8 mouse cellular contexts compared by ENCODE assay signal in the genomic region with DNA sequence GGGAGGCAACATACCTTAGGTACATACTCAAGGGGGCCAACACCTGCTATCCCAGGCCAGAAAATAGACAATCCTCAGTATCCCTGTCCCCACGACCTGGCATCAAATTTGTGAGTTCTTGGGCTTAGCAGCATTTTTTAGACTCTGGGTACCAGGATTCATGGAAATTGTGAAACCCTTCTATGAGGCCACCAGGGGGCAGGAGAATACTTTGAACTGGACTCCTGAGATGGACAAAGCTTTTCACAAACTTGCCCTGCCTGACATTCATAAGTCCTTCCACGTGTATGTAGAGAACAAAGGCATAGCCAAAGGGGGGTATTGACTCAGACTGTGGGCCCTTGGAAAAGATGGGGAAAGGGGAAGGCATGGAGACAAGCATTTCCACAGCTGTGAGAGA. TPM values are rescaled to one million over a fixed set of nuclear protein-coding genes. Genes with fewer than 3 reads are reported as not detected.
DNase-seq lines count a peak whose midpoint lies in the region; ATAC-seq and TF ChIP-seq lines count a peak whose summit lies in the region.

No protein-coding gene starts in this region.

- H3K4me2 ChIP-seq in hindbrain, postnatal 0 days (ENCODE audit: low read depth, low read length) = no peak overlapping the region
- no peak overlapping the region for H3K4me2 ChIP-seq in hindbrain, embryonic 13.5 days
- H3K4me2 ChIP-seq in embryonic facial prominence, embryonic 14.5 days (ENCODE audit: low read depth, low read length) = no peak overlapping the region

- no peak overlapping the region for H3K4me3 ChIP-seq in hindbrain, postnatal 0 days (ENCODE audit: low read length)
- no peak overlapping the region for H3K4me3 ChIP-seq in hindbrain, embryonic 13.5 days
- H3K4me3 ChIP-seq in MEL (ENCODE audit: control insufficient read depth in 1 of 2, insufficient read depth in 1 of 2, low read depth in 2 of 2, low read length in 2 of 2) = no peak overlapping the region
- H3K4me3 ChIP-seq in embryonic facial prominence, embryonic 14.5 days (ENCODE audit: low read depth, low read length) = no peak overlapping the region

- no peak overlapping the region for H3K9ac ChIP-seq in hindbrain, postnatal 0 days (replicated peaks; ENCODE audit: low read length)
- H3K9ac ChIP-seq in hindbrain, embryonic 13.5 days = no peak overlapping the region
- H3K9ac ChIP-seq in MEL (ENCODE audit: control insufficient read depth, low read depth, low read length, poor library complexity, severe bottlenecking) = no peak overlapping the region
- no peak overlapping the region for H3K9ac ChIP-seq in embryonic facial prominence, embryonic 14.5 days (ENCODE audit: low read depth, low read length)

- no peak for ATAC-seq in hindbrain, postnatal 0 days
- no peak for ATAC-seq in hindbrain, embryonic 13.5 days (ENCODE audit: low FRiP score)
- ATAC-seq in embryonic facial prominence, embryonic 14.5 days (ENCODE audit: low read depth) = no peak
- ATAC-seq in activated CD4-positive, CD25-positive, alpha-beta regulatory T cell, adult 4 months = no peak

- H3K36me3 ChIP-seq in hindbrain, postnatal 0 days (ENCODE audit: insufficient read depth, low read length) = no peaks in the 10 kb centered on the region
- H3K36me3 ChIP-seq in hindbrain, embryonic 13.5 days = no peaks in the 10 kb centered on the region
- H3K36me3 ChIP-seq in MEL (ENCODE audit: control insufficient read depth in 1 of 2, insufficient read depth in 2 of 2, low read length in 2 of 2) = no peaks in the 10 kb centered on the region
- no peaks in the 10 kb centered on the region for H3K36me3 ChIP-seq in embryonic facial prominence, embryonic 14.5 days (ENCODE audit: control insufficient read depth, insufficient read depth, low read length)

- WGBS in hindbrain, postnatal 0 days = 28% methylated on average over 2 of the region's 2 CpGs
- 41% methylated on average over 2 of the region's 2 CpGs for WGBS in hindbrain, embryonic 13.5 days
- WGBS in embryonic facial prominence, embryonic 14.5 days = 30% methylated on average over 2 of the region's 2 CpGs

- TF ChIP-seq RAD21 in MEL (IDR thresholded peaks at IDR 0.05; ENCODE audit: low read depth, low read length) = peak; percentile 64

- TF ChIP-seq EP300 in MEL (IDR thresholded peaks at IDR 0.05; ENCODE audit: low read depth in 1 of 2, low read length in 2 of 2) = no peak

- H3K9me3 ChIP-seq in hindbrain, postnatal 0 days (ENCODE audit: low read length) = peaks cover 4% of the 10 kb centered on the region; the same call in 1 of the 2 replicates
- H3K9me3 ChIP-seq in hindbrain, embryonic 13.5 days = peaks cover 22% of the 10 kb centered on the region
- H3K9me3 ChIP-seq in MEL (replicated peaks; ENCODE audit: insufficient read depth, low read length) = no peaks in the 10 kb centered on the region
- H3K9me3 ChIP-seq in embryonic facial prominence, embryonic 14.5 days (ENCODE audit: control insufficient read depth, low read length) = peaks cover 31% of the 10 kb centered on the region

- DNase-seq in hindbrain, postnatal 0 days (ENCODE audit: low spot score) = no peak
- peak; percentile 35 for DNase-seq in 3T3-L1 (ENCODE audit: low read depth, low spot score)
- DNase-seq in MEL (ENCODE audit: low read depth, low spot score) = peak; percentile 30
- peak; percentile 7 for DNase-seq in embryonic facial prominence, embryonic 14.5 days (ENCODE audit: low spot score)
- DNase-seq in lung, postnatal 25 days (ENCODE audit: low spot score) = peak; percentile 31
- no peak for DNase-seq in urinary bladder, postnatal 4 days (ENCODE audit: low spot score in 2 of 2)

- no peaks in the 10 kb centered on the region for H3K4me1 ChIP-seq in hindbrain, postnatal 0 days (ENCODE audit: insufficient read depth, low read length)
- H3K4me1 ChIP-seq in hindbrain, embryonic 13.5 days (replicated peaks) = no peaks in the 10 kb centered on the region
- no peaks in the 10 kb centered on the region for H3K4me1 ChIP-seq in MEL (ENCODE audit: control insufficient read depth in 1 of 2, insufficient read depth in 2 of 2, low read length in 2 of 2)
- H3K4me1 ChIP-seq in embryonic facial prominence, embryonic 14.5 days (ENCODE audit: control insufficient read depth, insufficient read depth, low read length) = no peaks in the 10 kb centered on the region

- H3K27ac ChIP-seq in hindbrain, postnatal 0 days = no peak overlapping the region
- H3K27ac ChIP-seq in hindbrain, embryonic 13.5 days = no peak overlapping the region
- H3K27ac ChIP-seq in MEL (ENCODE audit: control insufficient read depth, low read depth, low read length) = no peak overlapping the region
- no peak overlapping the region for H3K27ac ChIP-seq in embryonic facial prominence, embryonic 14.5 days (replicated peaks; ENCODE audit: low read depth, low read length)

- TF ChIP-seq CTCF in hindbrain, postnatal 0 days (IDR thresholded peaks at IDR 0.05; ENCODE audit: low read depth) = peak; percentile 46
- TF ChIP-seq CTCF in MEL (IDR thresholded peaks at IDR 0.05 in 2 of 3, conservative IDR thresholded peaks at IDR 0.05 in 1 of 3; ENCODE audit: control insufficient read depth in 1 of 3, insufficient read depth in 1 of 3, low read depth in 2 of 3, low read length in 3 of 3, poor library complexity in 1 of 3, severe bottlenecking in 1 of 3) = peak in 2 of 3 experiments; percentile 21 to 53; a peak in 3 of 6 replicates

- no peaks in the 10 kb centered on the region for H3K27me3 ChIP-seq in hindbrain, postnatal 0 days (ENCODE audit: insufficient read depth, low read length)
- 0 out of 2 replicates have a peak, but pooled peaks cover 2% of the 10 kb centered on the region for H3K27me3 ChIP-seq in hindbrain, embryonic 13.5 days
- H3K27me3 ChIP-seq in MEL (ENCODE audit: control insufficient read depth in 1 of 2, insufficient read depth in 2 of 2, low read length in 2 of 2) = no peaks in the 10 kb centered on the region
- H3K27me3 ChIP-seq in embryonic facial prominence, embryonic 14.5 days (replicated peaks; ENCODE audit: control insufficient read depth, insufficient read depth, low read length) = no peaks in the 10 kb centered on the region

- no peak for TF ChIP-seq POLR2A in MEL (IDR thresholded peaks at IDR 0.05; ENCODE audit: control insufficient read depth in 1 of 2, insufficient read depth in 1 of 2, low read depth in 1 of 2, low read length in 2 of 2, poor library complexity in 1 of 2)

- no peaks in the 10 kb centered on the region for H3K79me2 ChIP-seq in MEL (ENCODE audit: control insufficient read depth, insufficient read depth, low read length, poor library complexity)

TF ChIP-seq in MEL, 35 proteins besides CTCF, POLR2A, EP300 and RAD21:
- TF ChIP-seq ZC3H11A (IDR thresholded peaks at IDR 0.05; ENCODE audit: low read depth, low read length) (peak; percentile 37), SMC3 (IDR thresholded peaks at IDR 0.05; ENCODE audit: low read depth, low read length) (peak; percentile 59), NRF1 (IDR thresholded peaks at IDR 0.05; ENCODE audit: insufficient read depth, low read depth, low read length, poor library complexity, severe bottlenecking) (no peak)
TF ChIP-seq in MEL: peak in this region for 2.

RNA-seq across cellular contexts. Expression of gene Prpf4b, which starts 17.6 kb away (rescaled TPM):
- total RNA-seq in hindbrain, postnatal 0 days (2014; rRNA removed) = 22.0 and 29.9 TPM in 2 replicates
- polyA plus RNA-seq in hindbrain, postnatal 0 days (2015; fragmentation: Nextera tagmentation; extraction: Ambion mirVana) = 54.4 and 66.9 TPM in 2 replicates
- 73.5 and 82.1 TPM in 2 replicates for polyA plus RNA-seq in hindbrain, embryonic 13.5 days (2015; fragmentation: Nextera tagmentation; extraction: Ambion mirVana)
- 66.6 and 74.9 TPM in 2 replicates for total RNA-seq in MEL (2012; rRNA removed)
- polyA plus RNA-seq in MEL (2012; ENCODE audit: insufficient read depth in 1 of 2, insufficient read length in 2 of 2, low read depth in 1 of 2, low replicate concordance in 2 of 2, missing spikeins in 1 of 2) = 10 to 100 TPM in 1 of 2 experiments, not detected in 1; 88.6 TPM
- polyA plus RNA-seq in embryonic facial prominence, embryonic 14.5 days (2014; fragmentation: Nextera tagmentation; extraction: Ambion mirVana) = 76.1 and 84.6 TPM in 2 replicates
- 10 to 100 TPM; 56.8 to 90.8 TPM for polyA plus RNA-seq in activated CD4-positive, CD25-positive, alpha-beta regulatory T cell, adult 4 months (2017; shearing (Covaris generic))

Comparison
In these comparisons a context has a peak if more than half of its experiments do, and no peak if none do; other contexts are left out.
1. DNase-seq: peak in 3T3-L1 (single experiment), MEL (single experiment), embryonic facial prominence, embryonic 14.5 days (single experiment) and lung, postnatal 25 days (single experiment); none in hindbrain, postnatal 0 days (single experiment) and urinary bladder, postnatal 4 days (0 of 2).